9 mouse cellular contexts compared by ENCODE assay signal in genomic region chr1:37585809-37586480, GRCm38 (mm10). TPM values are rescaled to one million over a fixed set of nuclear protein-coding genes. Genes with fewer than 3 reads are reported as not detected.
DNase-seq lines count a peak whose midpoint lies in the region; ATAC-seq and TF ChIP-seq lines count a peak whose summit lies in the region.
"Had no signal": no experiment of that assay in that cellular context is flagged by ENCODE, and none has a peak within 500 bp of the region (broad histone marks: within the 10 kb centered on the region; RNA-seq: fewer than 3 reads in every experiment).

No protein-coding gene starts in this region.

- no peak overlapping the region for H3K4me2 ChIP-seq in kidney, embryonic 15.5 days
- H3K4me2 ChIP-seq in stomach, embryonic 16.5 days (ENCODE audit: low read depth, low read length) = no peak overlapping the region
- H3K4me2 ChIP-seq: limb, embryonic 12.5 days had no signal

- intact Hi-C loops in gastrocnemius, postnatal 14 days (cut with DNase I; ENCODE audit: low total_unique reads) = no loop called here

- no peak for TF ChIP-seq CTCF in bone marrow, adult 2 months (IDR thresholded peaks at IDR 0.05; ENCODE audit: control insufficient read depth, insufficient read depth, low read length)

- 84% methylated on average over 13 of the region's 13 CpGs for WGBS in kidney, embryonic 15.5 days
- WGBS in bone marrow, adult 2 months = 2% methylated on average over 13 of the region's 13 CpGs
- WGBS in stomach, embryonic 16.5 days = 70% methylated on average over 13 of the region's 13 CpGs

- H3K4me3 ChIP-seq in kidney, embryonic 15.5 days (replicated peaks) = no peak overlapping the region
- peak overlapping the region; percentile 40 for H3K4me3 ChIP-seq in bone marrow, adult 2 months (replicated peaks; ENCODE audit: control insufficient read depth, low read depth, low read length)
- no peak overlapping the region for H3K4me3 ChIP-seq in stomach, embryonic 16.5 days (replicated peaks; ENCODE audit: low read length)
- H3K4me3 ChIP-seq: limb, embryonic 12.5 days had no signal

- H3K9ac ChIP-seq in kidney, embryonic 15.5 days = no peak overlapping the region
- H3K9ac ChIP-seq in stomach, embryonic 16.5 days (ENCODE audit: low read length) = 0 out of 2 replicates have a peak overlapping the region, but pooled peaks have one; percentile 26
- H3K9ac ChIP-seq: limb, embryonic 12.5 days had no signal

- no peaks in the 10 kb centered on the region for H3K4me1 ChIP-seq in kidney, embryonic 15.5 days
- H3K4me1 ChIP-seq in bone marrow, adult 2 months (ENCODE audit: control insufficient read depth, insufficient read depth, low read length) = peaks cover 6% of the 10 kb centered on the region
- H3K4me1 ChIP-seq in stomach, embryonic 16.5 days (ENCODE audit: control insufficient read depth, insufficient read depth, low read length) = peaks cover 28% of the 10 kb centered on the region
- H3K4me1 ChIP-seq: limb, embryonic 12.5 days had no signal

- H3K27me3 ChIP-seq in kidney, embryonic 15.5 days = no peaks in the 10 kb centered on the region
- H3K27me3 ChIP-seq in stomach, embryonic 16.5 days (ENCODE audit: control insufficient read depth, insufficient read depth, low read length) = no peaks in the 10 kb centered on the region
- H3K27me3 ChIP-seq: limb, embryonic 12.5 days had no signal

- DNase-seq in kidney, postnatal 36 days = peak; percentile 13 to 43
- peak; percentile 75 for DNase-seq in gastrocnemius, postnatal 14 days
- peak; percentile 52 for DNase-seq in layer of hippocampus, adult 9-10 months (ENCODE audit: low spot score)
- peak; percentile 62 to 69 for DNase-seq in lung, postnatal 4 days
- no peak for DNase-seq in ovary, postnatal 10 days (ENCODE audit: low spot score)

- no peaks in the 10 kb centered on the region for H3K9me3 ChIP-seq in kidney, embryonic 15.5 days (replicated peaks)
- no peaks in the 10 kb centered on the region for H3K9me3 ChIP-seq in stomach, embryonic 16.5 days (replicated peaks; ENCODE audit: control insufficient read depth, low read length)
- H3K9me3 ChIP-seq: limb, embryonic 12.5 days had no signal

- H3K36me3 ChIP-seq in kidney, embryonic 15.5 days = no peaks in the 10 kb centered on the region
- no peaks in the 10 kb centered on the region for H3K36me3 ChIP-seq in stomach, embryonic 16.5 days (ENCODE audit: control insufficient read depth, insufficient read depth, low read length)
- H3K36me3 ChIP-seq: limb, embryonic 12.5 days had no signal

- H3K27ac ChIP-seq in kidney, embryonic 15.5 days = no peak overlapping the region
- H3K27ac ChIP-seq in bone marrow, adult 2 months (ENCODE audit: control insufficient read depth, insufficient read depth, low read depth, low read length, poor library complexity) = peak overlapping the region; percentile 38; the same call in 1 of the 2 replicates
- peak overlapping the region; percentile 81 for H3K27ac ChIP-seq in stomach, embryonic 16.5 days (ENCODE audit: low read length)
- H3K27ac ChIP-seq: limb, embryonic 12.5 days had no signal

- TF ChIP-seq POLR2A in bone marrow, adult 2 months (IDR thresholded peaks at IDR 0.05; ENCODE audit: borderline replicate concordance, control insufficient read depth, low read depth, low read length) = no peak

- no peak for ATAC-seq in kidney, embryonic 15.5 days (replicated peaks; ENCODE audit: low FRiP score)
- ATAC-seq in stomach, embryonic 16.5 days (ENCODE audit: insufficient read depth, low FRiP score) = peak; percentile 71; the same call in 1 of the 2 replicates

RNA-seq across cellular contexts. Expression of gene Mgat4a, which starts 45.1 kb away (rescaled TPM):
- 5.9 and 6.0 TPM in 2 replicates for polyA plus RNA-seq in kidney, embryonic 15.5 days (2015; fragmentation: Nextera tagmentation; extraction: Ambion mirVana)
- polyA plus RNA-seq in bone marrow, adult 2 months (2011; ENCODE audit: insufficient read depth, insufficient read length, low replicate concordance, missing spikeins) = 2.5 and 4.5 TPM in 2 replicates
- 1 to 10 TPM; 5.1 to 8.5 TPM for total RNA-seq in gastrocnemius, postnatal 14 days (2021)
- polyA plus RNA-seq in stomach, embryonic 16.5 days (2015; fragmentation: Nextera tagmentation; extraction: Ambion mirVana) = 20.3 and 27.1 TPM in 2 replicates
